Mouse (Mus musculus) splenic B cell, adult 2 months (primary cell): Measurements from ENCODE around the gene Prickle1.

Experiments used
- DNase-seq: peaks from one replicate; pipeline ENCODE4 v3.0.0-alpha.2; 2011; ENCODE audit warnings: low read depth, low spot score
- H3K27me3 ChIP-seq: 2 replicates; pipeline ENCODE4 v1.6.1; 2012; ENCODE audit warnings: mild to moderate bottlenecking, low read length, moderate library complexity, mixed read lengths; ENCODE audit not compliant: control insufficient read depth, poor library complexity, insufficient read depth, severe bottlenecking
- H3K36me3 ChIP-seq: 2 replicates; pipeline ENCODE4 v1.6.1; 2012; ENCODE audit warnings: mild to moderate bottlenecking, low read length, moderate library complexity, mixed read lengths; ENCODE audit not compliant: control insufficient read depth, poor library complexity, insufficient read depth, severe bottlenecking

The Prickle1 gene

GRCm38 (mm10) chr15:93579899-93580298, 15.8 kb downstream of the Prickle1 start:
- H3K36me3 ChIP-seq: no peaks in the 10 kb centered on the region
- no peak for DNase-seq
- H3K27me3 ChIP-seq: no peaks in the 10 kb centered on the region

- Histone ChIP-seq H3K27me3 (no peaks in the 10 kb centered on the region), H3K36me3 (no peaks in the 10 kb centered on the region)
- DNase-seq: no peak
Observed at GRCm38 (mm10) chr15:93579100-93579499, 16.6 kb downstream of the Prickle1 start.

GRCm38 (mm10) chr15:93576361-93576760, 19.3 kb downstream of the Prickle1 start:
- Histone ChIP-seq H3K36me3 (no peaks in the 10 kb centered on the region), H3K27me3 (no peaks in the 10 kb centered on the region)
- DNase-seq: no peak

- Histone ChIP-seq H3K36me3 (no peaks in the 10 kb centered on the region), H3K27me3 (no peaks in the 10 kb centered on the region)
- DNase-seq: peak; percentile 64
Observed at GRCm38 (mm10) chr15:93575884-93576283, 19.8 kb downstream of the Prickle1 start.

GRCm38 (mm10) chr15:93572889-93573288, 22.8 kb downstream of the Prickle1 start:
- H3K27me3 ChIP-seq: no peaks in the 10 kb centered on the region
- no peaks in the 10 kb centered on the region for H3K36me3 ChIP-seq
- no peak for DNase-seq

GRCm38 (mm10) chr15:93570881-93571495, 24.7 kb downstream of the Prickle1 start:
- DNase-seq: no peak
- no peaks in the 10 kb centered on the region for H3K27me3 ChIP-seq
- H3K36me3 ChIP-seq: no peaks in the 10 kb centered on the region

GRCm38 (mm10) chr15:93568911-93569310, 26.8 kb downstream of the Prickle1 start:
- no peaks in the 10 kb centered on the region for H3K27me3 ChIP-seq

GRCm38 (mm10) chr15:93567546-93568307, 28.0 kb downstream of the Prickle1 start:
- Histone ChIP-seq H3K36me3 (no peaks in the 10 kb centered on the region), H3K27me3 (no peaks in the 10 kb centered on the region)
- DNase-seq: no peak

More at GRCm38 (mm10) chr15:93568911-93569310, 26.8 kb downstream of the Prickle1 start:
- H3K36me3 ChIP-seq: no peaks in the 10 kb centered on the region
- DNase-seq: no peak

- DNase-seq: no peak
- no peaks in the 10 kb centered on the region for H3K36me3 ChIP-seq
Observed at GRCm38 (mm10) chr15:93563491-93563890, 32.2 kb downstream of the Prickle1 start.

GRCm38 (mm10) chr15:93561540-93561939, 34.2 kb downstream of the Prickle1 start:
- no peak for DNase-seq
- Histone ChIP-seq H3K27me3 (no peaks in the 10 kb centered on the region), H3K36me3 (no peaks in the 10 kb centered on the region)

More at GRCm38 (mm10) chr15:93563491-93563890, 32.2 kb downstream of the Prickle1 start:
- H3K27me3 ChIP-seq: no peaks in the 10 kb centered on the region

GRCm38 (mm10) chr15:93558421-93558820, 37.3 kb downstream of the Prickle1 start:
- Histone ChIP-seq H3K27me3 (no peaks in the 10 kb centered on the region), H3K36me3 (no peaks in the 10 kb centered on the region)
- DNase-seq: no peak

GRCm38 (mm10) chr15:93555719-93556118, 40.0 kb downstream of the Prickle1 start:
- no peak for DNase-seq
- H3K27me3 ChIP-seq: no peaks in the 10 kb centered on the region
- no peaks in the 10 kb centered on the region for H3K36me3 ChIP-seq

- no peaks in the 10 kb centered on the region for H3K27me3 ChIP-seq
- H3K36me3 ChIP-seq: no peaks in the 10 kb centered on the region
- DNase-seq: no peak
Observed at GRCm38 (mm10) chr15:93554203-93554851, 41.4 kb downstream of the Prickle1 start.

GRCm38 (mm10) chr15:93552169-93552568, 43.5 kb downstream of the Prickle1 start:
- peak; percentile 30 for DNase-seq
- Histone ChIP-seq H3K27me3 (no peaks in the 10 kb centered on the region), H3K36me3 (no peaks in the 10 kb centered on the region)

- no peak for DNase-seq
- Histone ChIP-seq H3K27me3 (no peaks in the 10 kb centered on the region), H3K36me3 (no peaks in the 10 kb centered on the region)
Observed at GRCm38 (mm10) chr15:93548297-93548696, 47.4 kb downstream of the Prickle1 start.
